Mouse (Mus musculus): Measurements from ENCODE around the gene Lsm2. TPM values are rescaled to one million over a fixed set of nuclear protein-coding genes. Genes with fewer than 3 reads are reported as not detected.

Gene Lsm2
- polyA plus RNA-seq, 1 experiment from 2014 or later: 200 TPM

DNA sequence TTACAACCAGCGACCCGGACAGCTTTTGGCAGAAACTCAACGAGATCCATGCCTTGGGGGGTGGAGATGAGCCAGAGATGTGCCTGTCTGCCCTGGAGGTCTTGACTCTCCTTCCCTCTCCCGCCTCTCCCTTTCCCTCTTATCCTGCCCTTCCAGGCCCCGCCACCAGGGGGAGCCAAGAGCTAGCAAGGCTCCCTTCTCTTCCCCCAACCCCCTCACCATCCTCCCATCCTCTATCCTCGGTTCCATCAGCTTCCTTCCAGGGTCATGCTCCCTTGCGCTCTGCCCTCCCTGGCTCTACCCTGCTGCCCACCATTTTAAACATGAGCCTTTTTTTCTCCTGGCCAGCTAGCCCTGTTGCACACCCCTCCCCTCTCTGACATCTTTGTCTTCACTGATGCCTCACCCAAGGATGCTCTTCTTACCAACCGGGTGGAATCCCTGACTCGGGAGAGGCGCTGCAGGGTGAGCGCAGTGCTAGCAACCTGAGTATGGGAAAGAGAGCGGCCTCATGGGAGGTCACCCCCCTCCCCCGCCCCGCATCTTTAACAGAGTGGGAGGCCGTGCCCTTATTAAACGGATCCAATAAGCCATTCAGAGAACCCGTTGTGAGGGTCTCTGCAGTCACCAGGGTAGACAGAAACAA, 39.6 kb downstream of the Lsm2 start:
- peak overlapping the region; percentile 46 for H3K4me2 ChIP-seq (replicated peaks)
- peak; percentile 20; the same call in 1 of the 2 replicates for ATAC-seq (ENCODE audit: low FRiP score, low read depth)
- WGBS: 15% methylated on average over 17 of the region's 17 CpGs
- no peaks in the 10 kb centered on the region for H3K9me3 ChIP-seq
- H3K36me3 ChIP-seq: peaks cover 16% of the 10 kb centered on the region
- no peak overlapping the region for H3K9ac ChIP-seq
- H3K27ac ChIP-seq: no peak overlapping the region
- H3K4me1 ChIP-seq: peaks cover 17% of the 10 kb centered on the region
- H3K27me3 ChIP-seq: no peaks in the 10 kb centered on the region
- H3K4me3 ChIP-seq: no peak overlapping the region

DNA sequence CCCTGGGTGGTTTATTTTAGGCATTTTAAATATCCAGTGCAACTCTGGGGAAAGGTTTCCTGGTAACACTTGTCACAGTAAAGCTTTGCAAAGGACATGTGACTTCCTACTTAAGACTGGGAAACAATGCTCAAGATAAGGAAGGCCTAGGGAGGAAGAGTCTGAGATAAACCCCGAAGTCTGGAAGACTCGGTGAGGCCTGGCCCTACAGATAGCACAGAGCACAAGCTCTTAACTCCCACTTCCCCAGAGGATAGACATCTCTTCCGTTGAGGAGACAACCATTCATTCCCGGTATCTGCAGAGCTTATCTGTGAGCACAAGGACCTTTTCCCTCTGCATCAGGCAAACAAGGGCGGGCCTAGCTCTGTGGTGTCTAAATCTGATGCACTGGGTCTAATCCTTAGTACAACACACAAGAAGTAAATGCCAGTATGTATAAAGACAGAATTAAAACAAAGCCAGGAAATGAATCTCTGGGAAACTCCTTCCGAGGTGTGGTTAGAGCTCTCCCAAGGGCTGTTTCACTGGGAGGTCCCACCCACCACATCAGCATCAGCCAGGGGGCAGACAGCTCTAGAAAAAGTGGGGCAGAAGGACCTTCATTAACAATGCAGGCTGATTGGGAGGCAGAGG, 40.3 kb downstream of the Lsm2 start:
- WGBS: 73% methylated on average over 6 of the region's 6 CpGs
- no peak overlapping the region for H3K4me2 ChIP-seq (replicated peaks)
- H3K9me3 ChIP-seq: no peaks in the 10 kb centered on the region
- no peak overlapping the region for H3K27ac ChIP-seq
- H3K9ac ChIP-seq: no peak overlapping the region
- no peaks in the 10 kb centered on the region for H3K27me3 ChIP-seq
- H3K4me3 ChIP-seq: no peak overlapping the region
- peaks cover 9% of the 10 kb centered on the region for H3K36me3 ChIP-seq
- H3K4me1 ChIP-seq: peaks cover 23% of the 10 kb centered on the region
- no peak for ATAC-seq (ENCODE audit: low FRiP score, low read depth)

DNA sequence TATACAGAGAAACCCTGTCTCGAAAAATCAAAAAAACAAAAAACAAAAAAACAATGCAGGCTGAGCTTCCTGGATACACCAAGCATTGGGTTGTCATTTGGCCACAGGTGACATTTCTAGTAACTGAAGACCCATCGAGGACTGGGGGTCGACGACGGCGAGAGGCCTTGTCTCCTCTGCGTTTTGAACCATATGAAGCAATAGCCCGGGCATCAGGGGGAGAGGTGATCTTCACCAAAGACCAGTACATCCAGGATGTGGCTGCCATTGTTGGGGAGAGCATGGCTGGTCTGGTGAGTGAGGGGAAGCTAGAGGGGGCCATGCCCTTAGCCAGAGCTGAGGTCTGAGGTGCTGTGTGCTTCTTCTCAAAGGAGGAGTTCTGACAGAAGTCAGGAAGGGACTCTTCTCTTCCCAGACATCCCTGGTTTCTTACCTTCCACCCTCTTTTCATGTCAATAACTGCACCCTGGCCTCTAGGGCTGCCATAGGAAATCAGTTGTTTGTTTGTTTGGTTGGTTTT, 40.9 kb downstream of the Lsm2 start:
- H3K4me1 ChIP-seq: peaks cover 28% of the 10 kb centered on the region
- no peak overlapping the region for H3K27ac ChIP-seq
- no peak overlapping the region; the same call in 1 of the 2 replicates for H3K9ac ChIP-seq
- peaks cover 3% of the 10 kb centered on the region; the same call in 1 of the 2 replicates for H3K36me3 ChIP-seq
- no peak overlapping the region for H3K4me3 ChIP-seq
- no peak overlapping the region for H3K4me2 ChIP-seq (replicated peaks)
- H3K27me3 ChIP-seq: no peaks in the 10 kb centered on the region
- WGBS: 95% methylated on average over 8 of the region's 8 CpGs
- no peaks in the 10 kb centered on the region for H3K9me3 ChIP-seq
- ATAC-seq (ENCODE audit: low FRiP score, low read depth): no peak

DNA sequence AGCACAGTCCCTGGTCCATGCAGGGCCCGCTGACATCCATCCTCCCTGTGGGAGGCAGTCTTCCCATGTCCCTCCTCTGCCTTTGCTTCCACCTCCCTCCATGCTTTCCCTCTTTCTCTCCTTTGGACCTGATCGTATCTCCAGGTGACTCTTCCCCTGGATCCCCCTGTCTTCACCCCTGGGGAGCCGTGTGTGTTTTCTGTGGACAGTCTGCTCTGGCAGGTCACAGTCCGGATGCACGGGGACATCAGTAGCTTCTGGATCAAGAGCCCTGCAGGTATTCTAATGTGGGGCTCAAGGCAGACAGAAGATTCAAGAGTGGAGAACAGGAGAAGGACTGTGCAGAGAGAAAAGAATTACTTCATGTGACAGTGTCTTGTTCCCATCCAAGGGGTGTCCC, 41.6 kb downstream of the Lsm2 start:
- H3K4me2 ChIP-seq (replicated peaks): no peak overlapping the region
- peaks cover 33% of the 10 kb centered on the region for H3K4me1 ChIP-seq
- H3K9ac ChIP-seq: no peak overlapping the region; the same call in 1 of the 2 replicates
- H3K27ac ChIP-seq: no peak overlapping the region
- no peaks in the 10 kb centered on the region for H3K27me3 ChIP-seq
- 84% methylated on average over 5 of the region's 5 CpGs for WGBS
- ATAC-seq (ENCODE audit: low FRiP score, low read depth): no peak
- no peak overlapping the region for H3K4me3 ChIP-seq
- H3K36me3 ChIP-seq: no peaks in the 10 kb centered on the region
- no peaks in the 10 kb centered on the region for H3K9me3 ChIP-seq

DNA sequence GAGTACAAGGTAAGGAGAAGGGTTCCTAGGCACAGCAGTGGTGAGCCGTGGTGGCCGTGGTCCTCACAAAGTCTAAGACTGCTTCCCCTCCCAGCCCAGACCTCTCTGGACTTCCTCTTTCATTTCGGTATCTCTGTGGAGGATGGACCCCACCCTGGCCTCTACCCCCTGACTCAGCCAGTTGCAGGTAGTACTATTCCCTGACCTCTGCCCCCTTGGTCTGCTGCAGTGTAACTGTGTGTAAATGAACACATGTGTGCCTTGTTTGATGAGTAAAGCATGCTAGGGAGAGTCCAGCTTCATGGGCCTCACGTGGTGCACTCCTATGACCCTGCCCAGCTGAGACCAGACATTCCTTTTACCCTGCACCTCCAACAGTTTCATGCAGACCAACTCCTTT, 42.1 kb downstream of the Lsm2 start:
- Histone ChIP-seq H3K36me3 (no peaks in the 10 kb centered on the region), H3K4me1 (peaks cover 33% of the 10 kb centered on the region), H3K4me3 (no peak overlapping the region), H3K4me2 (replicated peaks) (no peak overlapping the region), H3K9ac (peak overlapping the region; percentile 31), H3K9me3 (no peaks in the 10 kb centered on the region), H3K27ac (no peak overlapping the region), H3K27me3 (no peaks in the 10 kb centered on the region)
- WGBS: 67% methylated on average over 4 of the region's 4 CpGs
- ATAC-seq (ENCODE audit: low FRiP score, low read depth): no peak

DNA sequence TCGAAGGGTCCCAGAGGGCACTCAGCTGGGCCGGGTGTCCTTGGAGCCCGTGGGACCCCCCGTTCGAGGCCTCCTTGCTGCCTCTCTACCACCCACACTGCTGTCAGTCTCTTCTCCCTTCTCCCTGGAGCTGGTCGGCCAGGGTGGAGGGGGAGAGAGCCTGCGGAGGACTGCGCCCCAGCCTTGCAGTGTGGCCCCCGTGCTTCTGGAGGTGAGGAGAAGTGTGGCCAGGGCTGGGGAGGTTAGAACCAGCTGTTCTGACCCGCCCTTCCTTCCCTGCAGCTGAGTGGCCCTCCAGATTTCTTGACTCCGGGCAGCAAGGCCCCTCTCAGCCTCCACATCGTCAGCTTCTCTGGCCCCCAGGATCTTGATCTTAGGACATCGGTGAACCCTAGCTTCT, 42.6 kb downstream of the Lsm2 start:
- peak overlapping the region; percentile 31; the same call in 1 of the 2 replicates for H3K9ac ChIP-seq
- 73% methylated on average over 13 of the region's 13 CpGs for WGBS

DNA sequence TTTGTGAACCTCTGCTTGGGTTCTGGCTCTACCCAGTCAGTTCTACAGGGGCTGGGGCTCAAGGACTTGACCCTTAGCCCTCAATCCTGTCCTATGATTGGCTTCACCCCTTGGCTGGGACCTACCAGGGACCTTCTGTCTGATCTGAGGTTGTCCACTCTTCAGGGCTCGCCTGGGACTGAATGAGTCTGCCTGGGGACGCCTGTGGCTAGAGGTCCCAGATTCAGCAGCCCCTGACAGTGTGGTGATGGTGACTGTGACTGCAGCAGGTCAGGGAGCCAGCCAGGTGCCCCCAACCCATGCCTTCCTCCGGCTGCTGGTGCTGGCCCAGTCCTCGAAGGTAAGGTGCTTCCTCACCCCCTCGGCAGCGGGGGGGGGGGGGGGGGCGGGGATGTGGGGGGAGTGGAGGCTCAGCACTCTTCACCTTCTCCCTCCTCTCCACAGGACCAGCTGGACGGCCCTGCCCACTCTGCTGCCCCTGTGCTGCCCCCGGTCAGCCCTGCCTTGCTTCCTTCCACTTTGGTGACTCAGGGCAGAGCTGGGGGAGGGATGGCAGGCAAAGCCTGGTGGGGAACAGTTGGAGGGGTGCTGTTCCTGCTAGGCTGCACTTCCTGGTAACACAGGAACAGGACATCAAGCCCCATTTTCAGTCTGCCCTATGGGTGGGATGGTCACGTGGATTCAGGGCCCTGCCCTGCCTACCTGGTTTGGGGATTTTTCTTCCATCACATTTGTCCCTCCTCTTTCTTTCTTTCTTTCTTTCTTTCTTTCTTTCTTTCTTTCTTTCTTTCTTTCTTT, 43.2 kb downstream of the Lsm2 start:
- H3K27me3 ChIP-seq: no peaks in the 10 kb centered on the region
- no peak overlapping the region for H3K4me3 ChIP-seq
- 60% methylated on average over 7 of the region's 10 CpGs for WGBS
- peaks cover 36% of the 10 kb centered on the region for H3K4me1 ChIP-seq
- no peak overlapping the region for H3K4me2 ChIP-seq (replicated peaks)
- peak overlapping the region; percentile 31; the same call in 1 of the 2 replicates for H3K9ac ChIP-seq
- H3K27ac ChIP-seq: no peak overlapping the region
- ATAC-seq (ENCODE audit: low FRiP score, low read depth): no peak
- H3K9me3 ChIP-seq: no peaks in the 10 kb centered on the region
- no peaks in the 10 kb centered on the region for H3K36me3 ChIP-seq

More for the DNA sequence above, 42.6 kb downstream of the Lsm2 start:
- Histone ChIP-seq H3K27me3 (no peaks in the 10 kb centered on the region), H3K4me1 (peaks cover 33% of the 10 kb centered on the region), H3K9me3 (no peaks in the 10 kb centered on the region), H3K27ac (no peak overlapping the region), H3K4me3 (no peak overlapping the region), H3K4me2 (replicated peaks) (no peak overlapping the region), H3K36me3 (no peaks in the 10 kb centered on the region)
- no peak for ATAC-seq (ENCODE audit: low FRiP score, low read depth)

DNA sequence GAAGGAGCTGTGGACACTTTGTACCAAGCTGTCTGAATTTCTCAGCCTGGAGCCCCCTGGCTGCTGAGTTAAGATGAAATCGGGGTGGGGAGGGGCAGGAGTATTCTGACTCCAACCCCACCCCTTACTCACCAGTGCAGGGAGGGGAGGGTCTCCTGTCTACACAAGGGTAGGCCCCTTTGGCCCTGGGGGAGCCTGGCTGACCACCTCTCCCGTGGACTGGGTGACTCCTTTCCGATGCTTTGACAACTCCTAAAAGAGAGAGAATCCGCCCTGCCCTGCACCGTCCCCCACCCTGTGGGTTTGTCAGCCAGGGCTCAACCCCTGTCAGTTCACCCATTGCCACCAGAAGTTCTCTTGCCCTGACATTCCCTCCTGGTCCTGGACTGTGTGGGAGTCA, 44.5 kb downstream of the Lsm2 start:
- Histone ChIP-seq H3K4me1 (peaks cover 33% of the 10 kb centered on the region), H3K27me3 (no peaks in the 10 kb centered on the region), H3K4me2 (replicated peaks) (peak overlapping the region; percentile 23), H3K27ac (peak overlapping the region; percentile 16; the same call in 1 of the 2 replicates), H3K9ac (peak overlapping the region; percentile 35; the same call in 1 of the 2 replicates), H3K4me3 (no peak overlapping the region), H3K9me3 (no peaks in the 10 kb centered on the region), H3K36me3 (no peaks in the 10 kb centered on the region)
- ATAC-seq (ENCODE audit: low FRiP score, low read depth): no peak
- 85% methylated on average over 5 of the region's 5 CpGs for WGBS

DNA sequence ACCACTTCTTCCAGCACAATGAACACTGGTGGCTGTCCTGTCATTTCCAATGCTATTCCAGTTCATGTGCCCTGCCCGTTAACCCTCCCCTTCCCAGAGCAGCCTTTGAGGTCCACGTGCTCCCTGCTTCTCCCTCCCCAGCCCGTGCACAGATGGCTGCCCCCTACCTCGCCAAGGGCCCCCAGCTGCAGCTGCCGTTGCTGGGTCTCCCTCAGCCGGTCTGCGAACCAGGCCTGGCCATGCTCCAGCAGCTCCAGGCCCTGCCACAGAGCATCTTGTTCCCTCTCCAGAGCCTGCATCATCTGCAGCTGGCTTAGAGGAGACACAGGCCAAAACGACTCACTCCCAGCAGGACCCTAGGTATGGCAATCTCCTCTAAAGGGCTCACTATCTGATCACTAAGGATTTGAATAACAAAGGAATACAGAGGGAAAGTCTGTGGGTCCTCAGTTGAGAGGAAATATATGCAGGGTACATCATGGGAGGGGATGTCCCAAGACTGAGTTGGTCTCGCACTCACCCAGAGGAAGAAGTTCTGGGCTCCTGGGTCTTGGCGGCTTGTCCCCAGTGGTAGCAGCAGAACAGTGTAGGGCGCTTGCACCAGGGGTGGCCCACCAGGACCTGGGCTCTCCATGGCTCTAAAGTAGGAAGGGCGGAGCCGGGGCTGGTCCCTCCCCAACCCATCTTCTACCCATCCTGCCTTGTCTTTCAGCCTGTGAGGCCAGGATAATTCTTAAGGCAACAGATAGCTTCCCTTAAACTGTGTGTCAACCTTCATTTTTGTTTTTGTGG, 45.8 kb downstream of the Lsm2 start, which contains the start of gene Sapcd1:
Gene Sapcd1 (minus strand): TSS at position 740 of the 792 bp plus-strand sequence.
- Histone ChIP-seq H3K9ac (peak within 1 kb of the TSS; percentile 50; the same call in 1 of the 2 replicates), H3K4me2 (replicated peaks) (peak within 1 kb of the TSS; percentile 48), H3K27me3 (no peaks in the 10 kb centered on the region), H3K4me3 (peak within 1 kb of the TSS; percentile 13), H3K36me3 (no peaks in the 10 kb centered on the region), H3K9me3 (no peaks in the 10 kb centered on the region), H3K4me1 (peaks cover 27% of the 10 kb centered on the region), H3K27ac (peak within 1 kb of the TSS; percentile 74)
- peak; percentile 66 for ATAC-seq (ENCODE audit: low FRiP score, low read depth)
- 32% methylated on average over 13 of the region's 13 CpGs for WGBS

DNA sequence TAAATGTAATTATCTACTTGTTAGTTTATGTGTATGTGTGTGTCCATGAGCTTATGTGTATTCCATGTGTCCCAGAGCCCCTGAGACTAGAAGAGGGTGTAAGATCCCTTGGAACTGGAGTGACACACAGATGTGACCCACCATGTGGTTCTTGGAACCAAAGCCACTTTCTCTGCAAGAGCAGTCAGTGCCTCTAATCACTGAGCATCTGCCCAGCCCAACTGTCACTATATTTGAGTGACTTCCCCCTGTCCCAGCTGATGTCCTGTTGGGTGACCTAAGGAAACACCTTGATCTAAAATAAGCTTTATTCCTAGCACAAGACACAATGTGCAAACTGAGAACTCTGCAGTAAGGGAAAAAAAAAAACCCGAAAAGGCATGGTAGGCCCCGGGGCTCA, 46.7 kb downstream of the Lsm2 start:
- Histone ChIP-seq H3K27ac (no peak overlapping the region; the same call in 1 of the 2 replicates), H3K4me3 (no peak overlapping the region), H3K4me2 (replicated peaks) (no peak overlapping the region), H3K27me3 (no peaks in the 10 kb centered on the region), H3K36me3 (no peaks in the 10 kb centered on the region), H3K9ac (no peak overlapping the region), H3K4me1 (peaks cover 27% of the 10 kb centered on the region), H3K9me3 (no peaks in the 10 kb centered on the region)
- WGBS: 80% methylated on average over 2 of the region's 2 CpGs
- ATAC-seq (ENCODE audit: low FRiP score, low read depth): no peak

Data from limb, embryonic 13.5 days (tissue).